Mouse (Mus musculus) NIH3T3 (cell line): Measurements from ENCODE around the gene Gphb5.

ENCODE experiments used
- DNase-seq: peaks from one replicate; pipeline ENCODE4 v3.0.0-alpha.2; 2012; ENCODE audit warnings: low read depth

Gene Gphb5

DNA sequence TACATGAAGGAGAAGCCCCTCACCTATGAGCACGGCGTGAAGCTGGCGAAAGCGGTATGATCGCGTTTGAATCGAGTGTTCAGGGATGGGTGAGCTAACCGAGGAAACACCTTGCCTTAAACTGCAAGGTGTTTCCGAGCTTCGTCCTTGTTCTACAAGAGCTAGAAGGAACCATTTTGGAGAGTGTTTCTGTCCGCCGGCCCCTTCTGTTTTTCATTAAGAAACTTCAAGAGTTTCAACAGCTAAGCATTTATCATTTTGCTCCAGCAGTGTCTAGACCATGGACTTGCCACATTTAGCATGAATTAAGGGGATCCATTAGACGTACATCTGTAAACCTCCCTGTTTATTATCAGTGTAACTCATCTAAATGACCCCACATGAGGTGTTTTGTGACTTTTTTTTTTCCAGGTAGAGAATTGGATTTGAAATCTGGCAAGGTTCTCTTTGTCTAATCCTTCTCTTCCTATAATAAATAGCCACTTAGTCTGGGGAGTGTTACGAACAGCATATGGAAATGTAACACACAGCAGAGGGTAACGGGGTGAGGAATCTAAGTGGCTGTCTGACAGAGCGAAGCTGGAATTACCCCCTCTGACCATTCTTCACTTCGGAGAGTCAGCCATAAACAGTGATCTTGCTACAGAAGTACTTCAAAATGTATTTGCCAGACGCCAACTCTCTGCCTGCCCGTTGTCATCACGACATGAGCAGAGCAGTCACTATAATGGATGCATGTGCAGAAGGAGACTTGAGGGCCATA lies 22.4 kb downstream of the Gphb5 start:
- no peak for DNase-seq

DNA sequence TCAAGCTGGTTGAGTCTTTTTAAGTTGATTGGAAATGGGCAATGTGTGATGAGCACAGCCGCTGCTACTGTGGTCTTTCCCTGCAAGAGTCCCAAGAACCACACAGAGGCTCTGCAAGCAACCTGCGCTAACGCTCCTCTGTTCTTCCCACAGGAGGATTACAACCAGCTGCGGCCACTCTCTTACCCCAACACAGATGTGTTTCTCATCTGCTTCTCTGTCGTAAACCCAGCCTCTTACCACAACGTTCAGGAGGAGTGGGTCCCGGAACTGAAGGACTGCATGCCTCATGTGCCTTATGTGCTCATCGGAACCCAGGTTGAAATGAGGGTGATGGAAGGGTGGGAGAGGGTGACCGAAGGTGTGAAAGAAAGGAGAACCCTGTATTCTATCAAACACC lies 25.1 kb downstream of the Gphb5 start:
- no peak for DNase-seq

DNA sequence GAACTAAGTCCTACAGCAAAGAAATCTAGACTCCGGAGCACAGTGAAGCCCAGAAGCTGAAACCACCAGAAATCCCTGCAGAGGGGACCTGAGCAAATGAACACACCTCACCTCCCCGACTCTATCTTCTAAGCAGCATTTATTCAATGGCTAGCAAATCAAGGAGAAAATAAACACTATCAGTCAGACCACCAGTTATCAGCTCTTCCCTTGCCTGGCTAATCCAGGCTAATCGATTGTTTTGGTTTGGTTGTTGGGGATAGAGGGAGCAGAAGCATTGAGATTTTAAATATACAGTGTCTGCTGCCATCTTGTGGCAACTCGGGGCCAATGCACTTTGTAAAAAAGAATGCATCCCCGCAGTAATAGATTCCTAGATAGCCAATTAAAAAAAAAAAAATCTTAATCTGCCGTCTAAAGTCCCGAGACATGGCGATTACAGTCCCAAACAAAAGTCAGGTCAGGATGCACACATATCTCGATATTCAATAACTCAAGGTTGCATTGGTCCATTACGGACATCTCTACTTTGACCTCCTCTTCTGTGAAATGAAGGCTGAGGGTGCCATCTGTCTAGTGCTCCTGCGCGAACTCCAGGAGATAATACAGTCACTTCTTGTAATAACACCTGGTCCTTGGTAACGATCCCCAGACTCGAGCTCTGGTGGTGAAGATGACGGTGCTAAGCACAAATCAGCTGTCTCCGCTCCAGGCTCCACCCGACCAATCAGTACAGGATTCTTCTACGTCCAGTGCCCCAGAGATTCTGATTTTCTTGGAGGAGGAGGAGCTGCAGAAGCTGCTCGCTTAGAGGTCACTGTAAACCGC lies 27.1 kb downstream of the Gphb5 start:
- peak; percentile 75 for DNase-seq

DNA sequence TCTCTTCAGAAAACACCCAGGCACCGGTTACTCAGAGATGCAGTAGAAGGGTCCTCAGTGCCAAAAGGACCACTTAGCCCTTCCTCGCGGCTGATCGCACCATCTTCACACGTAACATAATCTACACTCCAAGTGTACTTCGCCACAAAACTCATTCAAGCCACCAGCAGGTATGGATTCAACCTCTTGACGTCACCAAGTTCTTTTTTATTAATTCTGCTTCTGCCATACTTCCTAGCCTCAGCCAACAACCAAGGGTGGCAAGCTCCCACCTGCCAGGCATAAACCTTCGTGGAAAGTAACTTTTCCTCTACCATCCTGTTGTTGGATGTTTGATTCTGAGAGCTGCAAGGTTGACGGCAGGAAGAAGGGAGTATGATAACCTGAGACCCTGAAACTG lies 28.1 kb downstream of the Gphb5 start:
- no peak for DNase-seq

DNA sequence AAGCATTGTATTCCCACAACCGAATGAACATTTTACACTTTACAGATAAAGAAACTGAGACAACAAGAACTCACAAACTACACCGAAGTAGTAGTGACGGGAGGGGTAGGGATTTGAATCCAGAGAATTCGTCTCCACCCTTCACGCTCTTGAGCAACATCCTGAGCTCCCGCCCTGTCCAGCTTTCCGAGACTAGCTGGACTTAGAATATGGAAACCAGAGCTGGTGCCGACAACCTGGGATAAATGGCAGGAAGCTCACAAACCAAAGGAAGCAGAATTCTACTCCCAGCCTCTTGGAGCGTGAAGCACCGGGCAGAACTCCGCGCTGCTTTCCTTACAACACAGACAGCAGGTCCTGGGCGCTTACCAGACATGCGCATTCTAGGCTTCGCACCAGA lies 28.7 kb downstream of the Gphb5 start:
- DNase-seq, result no peak

DNA sequence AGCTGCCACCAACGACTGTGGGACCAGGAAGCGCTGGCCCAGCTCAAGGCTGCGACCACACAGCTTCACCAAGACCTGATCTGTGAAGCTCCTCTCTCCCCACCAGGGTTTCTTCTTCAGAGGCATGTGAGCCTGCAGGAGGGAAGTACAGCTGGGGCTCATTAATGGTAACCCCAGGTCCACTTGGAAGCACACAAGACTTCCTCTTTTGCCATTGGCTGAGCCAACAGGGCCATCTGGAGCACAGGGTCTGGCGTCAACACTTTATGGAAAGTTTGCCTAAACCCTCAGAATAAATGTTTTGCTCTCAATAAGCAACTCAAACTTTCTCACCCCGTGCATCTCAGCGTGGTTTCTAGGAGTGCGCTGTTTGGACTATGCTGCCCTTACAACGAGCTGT lies 29.4 kb downstream of the Gphb5 start:
- DNase-seq, result peak; percentile 34

DNA sequence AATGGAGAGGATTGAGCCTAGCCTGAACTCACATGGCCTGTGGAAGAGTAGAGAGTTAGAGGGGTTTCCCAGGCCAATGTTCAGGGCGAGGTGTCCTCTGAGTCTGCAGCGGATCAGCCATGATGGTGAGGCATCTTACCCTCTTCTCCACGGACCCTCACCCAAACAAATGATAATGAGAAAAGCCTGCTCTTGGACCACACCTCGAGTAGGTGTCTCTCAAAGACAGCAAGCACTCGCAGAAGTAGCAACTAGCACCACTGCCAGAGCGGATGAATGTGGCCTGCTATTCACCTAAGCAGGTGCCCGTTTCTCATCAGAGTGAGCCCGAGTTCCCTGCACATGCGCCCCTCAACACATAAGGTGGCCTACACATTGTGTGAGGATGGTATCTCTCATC lies 29.9 kb downstream of the Gphb5 start:
- DNase-seq, result no peak

DNA sequence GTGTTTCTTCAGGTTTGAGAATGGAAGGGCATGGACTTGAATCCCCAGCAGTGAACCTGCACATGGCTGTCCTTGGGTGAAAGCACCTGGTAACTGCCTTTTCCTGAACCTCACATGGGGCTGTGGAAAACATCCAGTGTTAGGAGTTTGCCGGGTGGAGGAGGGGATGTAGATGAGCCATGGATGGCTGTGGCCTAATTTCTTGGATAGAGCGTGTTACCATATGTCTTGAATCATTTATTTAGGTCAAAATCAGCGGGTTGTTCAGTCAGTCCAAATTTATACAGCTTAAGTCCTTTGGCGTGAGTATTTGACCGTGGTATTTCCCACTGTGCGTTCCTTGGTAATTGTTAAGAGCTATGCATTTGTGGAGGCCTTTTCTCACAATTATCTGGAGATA lies 40.5 kb downstream of the Gphb5 start:
- DNase-seq, result no peak

DNA sequence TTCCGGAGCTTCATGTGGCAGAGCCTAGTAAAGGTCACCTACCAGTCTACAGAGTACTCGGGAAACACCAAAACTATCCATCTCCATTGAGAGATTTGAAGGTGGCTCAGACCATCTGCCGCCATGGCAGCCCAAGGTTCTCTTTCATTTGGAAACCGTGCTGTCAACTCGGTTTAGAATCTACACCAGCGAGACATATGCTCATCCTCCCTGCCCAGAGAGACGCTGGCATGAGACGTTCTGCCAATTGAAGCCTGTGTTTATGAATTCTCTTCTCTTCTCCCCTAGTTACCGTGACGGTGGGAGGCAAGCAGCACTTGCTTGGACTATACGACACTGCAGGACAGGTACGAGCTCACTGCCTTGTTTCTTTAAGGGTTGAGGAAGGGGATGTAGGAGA lies 41.5 kb downstream of the Gphb5 start:
- no peak for DNase-seq

DNA sequence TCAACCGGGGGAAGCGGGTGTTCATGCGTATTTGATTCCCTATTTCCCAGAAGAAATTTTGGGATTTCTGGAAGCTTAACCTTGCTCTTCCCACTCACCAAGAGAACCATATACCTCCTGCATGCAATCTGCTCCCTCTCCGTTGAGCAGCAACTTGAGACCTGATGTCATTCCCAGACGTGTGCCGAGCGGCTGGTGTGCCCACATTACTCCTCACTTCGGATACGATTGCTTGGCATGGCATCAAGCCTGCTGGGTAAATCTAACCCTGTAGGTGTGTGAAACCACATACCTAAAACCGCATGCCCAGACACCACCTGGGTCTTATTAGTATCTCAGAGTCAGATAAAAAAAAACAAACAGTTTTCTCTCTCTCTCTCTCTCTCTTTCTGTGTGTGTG lies 42.1 kb downstream of the Gphb5 start:
- DNase-seq, result no peak

DNA sequence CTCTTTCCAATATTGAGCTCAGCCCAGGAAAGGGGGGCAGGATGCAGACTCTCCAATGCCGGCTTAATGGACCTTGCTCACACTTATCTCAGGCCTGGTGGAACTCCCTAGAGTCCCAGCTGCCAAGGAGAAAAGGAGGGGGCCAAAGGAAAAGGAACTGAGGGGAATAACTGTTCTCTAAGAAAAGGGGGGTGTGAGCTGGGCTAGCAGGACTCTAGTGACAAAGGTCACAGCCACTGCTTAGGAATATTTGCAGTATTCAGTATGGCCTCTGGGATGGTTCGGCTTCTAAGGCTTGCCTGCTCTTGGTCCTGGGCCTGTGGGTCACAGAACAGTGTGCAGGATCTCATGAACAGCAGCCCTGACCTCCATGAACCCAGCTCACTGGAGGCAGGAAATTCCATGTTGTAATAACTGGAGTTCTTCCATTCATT lies 47.1 kb downstream of the Gphb5 start:
- peak; percentile 48 for DNase-seq

DNA sequence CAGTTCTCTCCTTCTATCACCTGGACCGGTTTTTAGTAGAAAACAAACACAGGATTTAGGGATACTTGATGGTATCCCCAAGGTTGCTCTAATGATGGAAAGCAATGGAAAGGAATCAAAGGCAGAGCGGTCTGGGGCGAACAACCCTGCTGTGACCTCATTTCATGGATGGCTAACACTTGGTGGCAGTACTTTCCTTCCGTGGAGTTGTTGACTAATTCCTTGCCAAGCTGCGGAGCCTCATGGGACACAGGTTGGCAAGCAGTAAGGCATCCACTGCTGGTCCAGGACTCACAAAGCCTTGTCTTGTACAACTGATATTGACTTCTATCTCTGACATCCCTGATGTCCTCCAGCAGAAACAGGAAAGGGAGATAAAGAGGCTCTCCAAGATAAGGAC lies 48.1 kb downstream of the Gphb5 start:
- no peak for DNase-seq

DNA sequence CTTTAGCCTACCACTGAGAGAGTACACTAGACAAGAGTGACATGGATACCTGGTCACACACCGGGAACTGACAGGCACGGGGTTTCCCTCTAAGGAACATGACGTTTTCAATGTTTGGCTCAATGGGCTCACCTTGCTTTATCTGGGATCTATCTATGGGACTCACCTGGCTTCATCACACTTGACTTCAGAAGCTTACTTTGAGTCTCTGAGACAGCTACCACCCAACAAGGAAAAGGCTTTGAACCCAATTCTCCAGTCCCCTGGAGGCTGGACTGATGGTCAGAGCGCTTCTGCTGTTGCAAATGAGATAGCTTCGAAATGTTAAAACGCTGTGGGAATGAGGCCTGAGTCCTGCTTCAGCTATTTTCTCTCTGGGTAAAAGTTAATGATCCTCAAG lies 49.2 kb downstream of the Gphb5 start:
- DNase-seq, result no peak

DNA sequence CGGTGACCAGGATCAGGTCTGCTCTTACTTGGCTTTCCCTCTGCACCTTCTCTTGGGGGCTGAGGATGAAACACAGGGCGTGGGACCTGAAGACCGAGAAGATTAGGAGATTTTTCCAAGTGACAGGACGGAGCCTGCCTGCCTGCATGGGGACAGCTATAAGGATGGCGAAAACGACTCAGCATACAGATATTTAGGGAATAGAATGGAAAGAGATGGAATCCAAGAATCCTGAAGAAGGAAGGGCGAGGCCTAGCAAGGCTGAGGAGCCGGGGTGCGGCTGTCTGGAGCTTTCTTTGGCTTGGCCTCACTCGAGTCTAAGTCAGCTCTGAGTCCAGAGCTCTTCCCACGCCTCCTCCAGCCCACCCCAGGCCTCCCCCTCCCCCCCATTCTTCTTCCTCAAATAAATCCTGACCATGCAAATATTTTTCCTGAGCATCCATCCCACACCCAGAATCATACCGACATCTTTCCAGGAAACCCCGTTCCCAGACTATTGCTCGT lies 50.9 kb downstream of the Gphb5 start:
- DNase-seq, result no peak

DNA sequence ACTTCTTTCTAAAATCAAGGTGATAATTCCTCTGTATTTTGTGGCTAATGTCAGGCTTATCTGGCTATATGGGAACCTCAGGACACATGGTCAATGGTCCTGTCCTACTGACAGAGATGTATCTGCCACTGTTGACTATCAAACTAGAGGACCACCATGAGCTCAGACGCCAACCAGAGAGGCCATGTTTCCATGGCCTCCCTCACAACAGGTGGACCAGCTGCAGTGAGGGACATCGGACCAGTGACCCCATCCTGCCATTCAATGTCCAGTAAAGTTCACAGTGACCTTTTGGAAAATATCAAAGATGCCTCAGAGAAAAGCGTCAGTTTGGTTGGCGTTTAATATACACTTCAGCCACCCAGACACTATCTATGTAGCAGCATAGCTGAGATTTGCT lies 52.2 kb downstream of the Gphb5 start:
- DNase-seq, result no peak

DNA sequence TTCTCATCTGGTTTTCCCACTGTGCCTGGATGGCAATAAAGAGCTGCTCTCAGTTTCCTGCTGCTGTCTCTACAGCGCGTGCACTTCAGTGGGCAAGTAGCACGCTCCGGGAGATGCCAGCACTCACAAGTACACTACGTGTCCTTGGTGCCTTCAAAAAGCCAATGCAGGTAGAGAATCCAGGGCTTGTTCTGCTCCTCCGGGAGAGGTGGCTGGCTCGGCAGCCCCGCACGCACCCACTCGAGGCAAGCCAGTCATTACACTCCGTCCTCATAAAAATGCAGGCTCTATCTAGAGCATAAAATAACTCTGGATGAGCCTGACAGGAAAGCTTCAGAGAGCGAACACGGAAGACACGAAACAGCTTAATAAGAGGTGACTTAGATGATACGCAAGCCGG lies 54.1 kb downstream of the Gphb5 start:
- no peak for DNase-seq
